Mouse (Mus musculus): ENCODE results near the gene Tmem145.

DNA sequence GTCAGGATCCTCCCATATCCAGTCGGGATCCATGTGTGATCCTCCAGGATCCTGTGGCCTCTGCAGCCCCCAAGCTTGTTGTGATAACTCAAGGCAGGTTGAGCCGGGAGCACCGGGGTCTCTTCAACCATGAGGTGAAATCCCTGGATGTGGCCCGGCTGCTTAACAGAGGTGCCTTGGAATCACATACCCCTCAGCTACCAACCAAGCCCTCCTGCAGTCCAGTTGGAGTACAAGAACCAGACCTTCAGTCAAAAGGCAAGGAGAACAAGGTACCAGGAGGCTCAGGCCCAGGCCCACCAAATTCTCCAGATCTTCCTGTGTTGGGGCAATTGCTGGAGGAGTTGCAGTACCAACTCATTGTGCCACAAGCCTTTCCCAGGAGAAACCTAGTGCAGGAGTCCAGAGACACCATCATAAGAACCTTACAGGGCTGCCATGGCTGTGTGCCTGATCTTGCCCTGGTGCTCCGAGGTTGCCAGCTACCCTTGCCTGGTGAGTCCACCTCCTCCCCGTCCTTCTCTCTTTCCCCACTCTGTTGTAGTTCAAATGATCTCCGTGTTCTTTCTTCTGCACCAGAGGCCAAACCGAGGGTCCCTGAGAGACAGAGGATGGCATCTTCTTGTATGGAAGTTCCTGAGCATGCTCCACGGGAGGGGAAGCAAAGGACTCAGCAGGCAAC lies 2.8 kb upstream of the Tmem145 start:
- TF ChIP-seq CTCF (IDR thresholded peaks at IDR 0.05; ENCODE audit: low read depth), result no peak
- no peak for TF ChIP-seq EP300 (IDR thresholded peaks at IDR 0.05; ENCODE audit: low read depth)

Data from heart, postnatal 0 days (tissue).